14 mouse cellular contexts compared by ENCODE assay signal in genomic region chr13:70260003-70260496, GRCm38 (mm10).
A peak's percentile ranks its signal among the peaks of the same experiment; 100 is the strongest.
DNase-seq lines count a peak whose midpoint lies in the region; ATAC-seq lines count a peak whose summit lies in the region.
"Had no signal": no experiment of that assay in that cellular context is flagged by ENCODE, and none has a peak within 500 bp of the region (broad histone marks: within the 10 kb centered on the region; RNA-seq: fewer than 3 reads in every experiment).

No protein-coding gene starts in this region.

- peak; percentile 69; the same call in 1 of the 2 replicates for ATAC-seq in hindbrain, embryonic 12.5 days (ENCODE audit: low FRiP score)
- ATAC-seq in midbrain, embryonic 12.5 days (ENCODE audit: low FRiP score, low read depth): peak; percentile 58
- ATAC-seq in neural tube, embryonic 15.5 days (ENCODE audit: low FRiP score): peak; percentile 59; the same call in 1 of the 2 replicates

- H3K4me2 ChIP-seq in hindbrain, embryonic 12.5 days (replicated peaks): 0 out of 2 replicates have a peak overlapping the region, but pooled peaks have one; percentile 1
- H3K4me2 ChIP-seq in midbrain, embryonic 12.5 days (replicated peaks): no peak overlapping the region
- peak overlapping the region; percentile 27 for H3K4me2 ChIP-seq in neural tube, embryonic 15.5 days
- H3K4me2 ChIP-seq: heart, embryonic 13.5 days had no signal

- 40% methylated on average over 12 of the region's 12 CpGs for WGBS in hindbrain, embryonic 12.5 days
- WGBS in midbrain, embryonic 12.5 days: 51% methylated on average over 12 of the region's 12 CpGs
- WGBS in neural tube, embryonic 15.5 days: 19% methylated on average over 12 of the region's 12 CpGs

- no peaks in the 10 kb centered on the region for H3K27me3 ChIP-seq in hindbrain, embryonic 12.5 days
- H3K27me3 ChIP-seq in midbrain, embryonic 12.5 days: no peaks in the 10 kb centered on the region
- no peaks in the 10 kb centered on the region for H3K27me3 ChIP-seq in neural tube, embryonic 15.5 days (replicated peaks)
- H3K27me3 ChIP-seq: heart, embryonic 13.5 days had no signal

- no peak overlapping the region for H3K4me3 ChIP-seq in hindbrain, embryonic 12.5 days
- no peak overlapping the region for H3K4me3 ChIP-seq in midbrain, embryonic 12.5 days
- no peak overlapping the region for H3K4me3 ChIP-seq in neural tube, embryonic 15.5 days (replicated peaks)
- H3K4me3 ChIP-seq: heart, embryonic 13.5 days had no signal

- no peaks in the 10 kb centered on the region for H3K9me3 ChIP-seq in hindbrain, embryonic 12.5 days (replicated peaks)
- H3K9me3 ChIP-seq in midbrain, embryonic 12.5 days: no peaks in the 10 kb centered on the region
- no peaks in the 10 kb centered on the region for H3K9me3 ChIP-seq in neural tube, embryonic 15.5 days (replicated peaks)
- H3K9me3 ChIP-seq: heart, embryonic 13.5 days had no signal

- no peak overlapping the region for H3K27ac ChIP-seq in hindbrain, embryonic 12.5 days
- 0 out of 2 replicates have a peak overlapping the region, but pooled peaks have one; percentile 35 for H3K27ac ChIP-seq in midbrain, embryonic 12.5 days (replicated peaks)
- no peak overlapping the region; the same call in 1 of the 2 replicates for H3K27ac ChIP-seq in neural tube, embryonic 15.5 days (replicated peaks)
- H3K27ac ChIP-seq: heart, embryonic 13.5 days had no signal

- no peak overlapping the region for H3K9ac ChIP-seq in hindbrain, embryonic 12.5 days
- no peak overlapping the region for H3K9ac ChIP-seq in midbrain, embryonic 12.5 days (replicated peaks)
- H3K9ac ChIP-seq in neural tube, embryonic 15.5 days (replicated peaks): no peak overlapping the region
- H3K9ac ChIP-seq: heart, embryonic 13.5 days had no signal

- intact Hi-C loops in left cerebral cortex, postnatal 25 days (cut with DNase I): no loop called here

- no peaks in the 10 kb centered on the region for H3K4me1 ChIP-seq in hindbrain, embryonic 12.5 days
- H3K4me1 ChIP-seq in midbrain, embryonic 12.5 days: 0 out of 2 replicates have a peak, but pooled peaks cover 3% of the 10 kb centered on the region
- H3K4me1 ChIP-seq in neural tube, embryonic 15.5 days: peaks cover 7% of the 10 kb centered on the region; the same call in 1 of the 2 replicates

- DNase-seq in kidney, adult 9 months: peak; percentile 41
- no peak for DNase-seq in kidney, adult 8-10 months
- no peak for DNase-seq in cerebellum, adult 11 months
- no peak for DNase-seq in left cerebral cortex, postnatal 25 days (ENCODE audit: low spot score in 2 of 2)
- DNase-seq: adrenal gland, adult 2 months; cerebellum, adult 9-10 months; liver; lung, adult 18-20 months; right cerebral cortex, postnatal 4 days had no signal

- no peaks in the 10 kb centered on the region for H3K36me3 ChIP-seq in hindbrain, embryonic 12.5 days
- no peaks in the 10 kb centered on the region for H3K36me3 ChIP-seq in midbrain, embryonic 12.5 days
- H3K36me3 ChIP-seq in neural tube, embryonic 15.5 days: no peaks in the 10 kb centered on the region
- H3K36me3 ChIP-seq: G1E; heart, embryonic 13.5 days had no signal
